Mouse (Mus musculus) megakaryocyte-erythroid progenitor cell, adult 5 weeks (primary cell): ENCODE data around the gene Rfpl4. TPM values are rescaled to one million over a fixed set of nuclear protein-coding genes. Genes with fewer than 3 reads are reported as not detected.

Experiments
- polyA plus RNA-seq: library from polyadenylated mRNA; stranded (reverse); fragments of >175 nt; gene quantifications from 2 replicates; pipeline ENCODE4 v1.2.3, GENCODE M21; 2012

Gene Rfpl4
- not detected in 2 replicates for polyA plus RNA-seq

GRCm38 (mm10) chr7:5116850-5117249 lies at the start of gene Rfpl4:
Rfpl4 (minus strand) TSS chr7:5116950.

DNA sequence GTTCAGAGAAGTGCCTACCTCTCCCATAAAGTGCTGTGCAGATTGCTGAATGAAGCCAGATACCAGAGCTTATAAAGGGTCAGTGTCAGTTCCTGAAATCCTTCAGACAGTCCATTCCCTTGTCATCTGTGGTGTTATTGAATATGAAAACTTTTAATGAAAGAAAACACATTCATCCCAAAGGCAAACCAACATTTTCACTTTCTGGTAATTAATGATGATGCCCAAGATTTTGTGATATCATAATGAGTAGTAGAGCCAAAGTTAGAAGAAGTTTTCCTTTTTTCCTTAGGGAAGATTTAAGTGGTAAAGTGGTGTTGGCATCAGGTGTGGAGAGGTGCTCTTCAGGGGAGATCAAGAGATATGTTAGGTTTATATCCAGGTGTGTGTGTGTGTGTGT lies 32.8 kb upstream of the Rfpl4 start, which contains the start of gene Vmn1r55:
TSS of gene Vmn1r55 (minus strand) at position 101 of the 400 bp plus-strand sequence.

DNA sequence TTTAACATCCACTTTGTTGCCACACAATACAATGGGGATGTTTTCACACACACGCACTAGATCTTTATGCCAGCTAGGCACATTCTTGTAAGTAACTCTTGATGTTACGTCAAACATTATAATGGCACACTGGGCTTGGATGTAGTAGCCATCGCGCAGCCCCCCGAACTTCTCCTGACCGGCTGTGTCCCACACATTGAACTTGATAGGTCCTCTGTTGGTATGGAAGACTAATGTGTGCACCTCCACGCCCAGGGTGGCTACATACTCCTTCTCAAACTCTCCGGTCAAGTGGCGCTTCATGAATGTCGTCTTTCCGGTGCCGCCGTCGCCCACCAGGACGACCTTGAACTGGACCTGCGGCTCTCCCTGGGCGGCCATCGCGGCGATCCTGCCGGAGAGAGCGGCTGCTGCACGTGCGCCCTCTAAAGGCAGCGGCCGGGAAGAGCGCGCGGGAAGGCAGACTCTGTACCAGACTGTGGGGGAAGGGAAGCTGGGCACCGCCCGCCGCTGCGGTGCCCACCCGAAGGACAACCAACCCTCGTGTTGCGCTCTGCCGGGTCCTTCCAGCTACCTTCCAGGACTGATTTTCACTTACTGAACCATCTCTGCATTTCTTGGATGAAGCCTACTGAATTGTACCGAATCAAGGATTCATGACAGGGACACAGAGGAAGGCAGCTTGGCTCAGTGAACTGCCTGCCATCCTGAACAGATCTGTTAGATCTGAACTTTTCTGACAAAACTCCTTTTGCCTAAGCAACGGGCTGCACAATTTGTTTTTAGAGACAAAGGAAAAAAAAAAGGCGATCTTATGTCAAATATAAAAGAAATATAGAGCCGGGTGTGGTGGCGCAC lies 9.0 kb upstream of the Rfpl4 start, which contains the start of gene Rasl2-9:
TSS of gene Rasl2-9 (minus strand) at position 402 of the 858 bp plus-strand sequence.

GRCm38 (mm10) chr7:5080010-5080751 lies 36.6 kb downstream of the Rfpl4 start, which contains the start of gene Epn1:
Epn1 (plus strand) TSS chr7:5080235.

DNA sequence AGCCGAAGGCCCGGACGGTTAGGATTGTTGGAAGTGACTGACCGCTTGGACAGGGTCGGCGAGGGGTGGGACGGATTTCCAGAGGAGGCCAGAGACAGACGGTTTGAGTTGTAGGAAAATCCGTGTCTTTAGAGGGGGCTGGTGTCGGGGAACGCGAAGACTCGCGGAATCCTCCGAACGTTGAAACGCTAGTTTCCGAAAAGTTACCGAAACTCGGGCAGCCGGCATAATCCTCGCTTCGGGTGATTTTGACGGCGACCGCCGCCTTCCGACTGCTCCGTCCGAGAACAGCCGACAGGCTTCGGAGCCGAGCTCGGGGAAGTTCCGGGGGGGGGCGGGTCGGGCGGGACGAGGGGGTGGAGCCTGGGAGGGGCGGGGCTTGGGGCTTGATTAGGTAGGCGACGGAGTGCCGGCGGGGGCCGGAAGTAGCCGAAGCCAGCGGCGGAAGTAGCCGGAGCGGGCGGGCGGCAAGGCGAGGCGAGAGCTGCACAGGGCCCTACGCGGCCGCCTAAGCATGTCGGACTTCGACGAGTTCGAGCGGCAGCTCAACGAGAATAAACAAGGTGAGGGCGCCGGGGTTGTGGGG lies 54.9 kb downstream of the Rfpl4 start, which contains the start of gene U2af2:
TSS of gene U2af2 (plus strand) at position 370 of the 586 bp plus-strand sequence.

Other genes with a start within 250 kb of the Rfpl4 start
- 7.7 and 11.8 TPM in 2 replicates for gene Isoc2b, start 246.7 kb downstream of the Rfpl4 start, polyA plus RNA-seq
- gene Isoc2a, start 239.8 kb downstream of the Rfpl4 start, polyA plus RNA-seq, result 27.0 and 29.3 TPM in 2 replicates
- gene Gm36210, start 210.4 kb downstream of the Rfpl4 start, polyA plus RNA-seq, result 0.09 and 0.28 TPM in 2 replicates
- gene Zfp628, start 201.7 kb downstream of the Rfpl4 start, polyA plus RNA-seq, result 76.1 and 85.0 TPM in 2 replicates
- gene Nat14, start 194.9 kb downstream of the Rfpl4 start, polyA plus RNA-seq, result 1.3 and 1.9 TPM in 2 replicates
- 0.08 and 0.10 TPM in 2 replicates for gene Ssc5d, start 191.2 kb downstream of the Rfpl4 start, polyA plus RNA-seq
- 0.04 and 0.17 TPM in 2 replicates for gene Sbk2, start 152.5 kb downstream of the Rfpl4 start, polyA plus RNA-seq
- not detected in 2 replicates for gene Sbk3, start 145.8 kb downstream of the Rfpl4 start, polyA plus RNA-seq
- 53.1 and 73.1 TPM in 2 replicates for gene Zfp579, start 120.8 kb downstream of the Rfpl4 start, polyA plus RNA-seq
- gene Zfp524, start 102.5 kb downstream of the Rfpl4 start, polyA plus RNA-seq, result 49.6 and 56.4 TPM in 2 replicates
- gene Fiz1, start 102.3 kb downstream of the Rfpl4 start, polyA plus RNA-seq, result 55.3 and 63.3 TPM in 2 replicates
- not detected in 2 replicates for gene Gm44973, start 101.5 kb downstream of the Rfpl4 start, polyA plus RNA-seq
- gene Zfp865, start 96.6 kb downstream of the Rfpl4 start, polyA plus RNA-seq, result 75.2 and 76.9 TPM in 2 replicates
- gene Ccdc106, start 96.4 kb downstream of the Rfpl4 start, polyA plus RNA-seq, result 0.83 and 1.2 TPM in 2 replicates
- gene 4632433K11Rik, start 82.8 kb downstream of the Rfpl4 start, polyA plus RNA-seq, result not detected in 2 replicates
- 1.3 and 2.7 TPM in 2 replicates for gene Zfp784, start 78.5 kb downstream of the Rfpl4 start, polyA plus RNA-seq
- 36.3 and 49.1 TPM in 2 replicates for gene Zfp580, start 65.4 kb downstream of the Rfpl4 start, polyA plus RNA-seq
- gene U2af2, start 54.8 kb downstream of the Rfpl4 start, polyA plus RNA-seq, result 486 and 623 TPM in 2 replicates
- 527 and 560 TPM in 2 replicates for gene Epn1, start 36.7 kb downstream of the Rfpl4 start, polyA plus RNA-seq
- 0.11 TPM in 1 of 2 replicates, not detected in the other for gene Rasl2-9, start 9.0 kb upstream of the Rfpl4 start, polyA plus RNA-seq
- gene Vmn1r55, start 32.7 kb upstream of the Rfpl4 start, polyA plus RNA-seq, result not detected in 2 replicates
- gene Vmn1r56, start 79.8 kb upstream of the Rfpl4 start, polyA plus RNA-seq, result not detected in 2 replicates
- gene Vmn1r57, start 101.5 kb upstream of the Rfpl4 start, polyA plus RNA-seq, result not detected in 2 replicates
- gene Gm5065, start 233.6 kb upstream of the Rfpl4 start, polyA plus RNA-seq, result not detected in 2 replicates
- not detected in 2 replicates for gene Nlrp2, start 234.1 kb upstream of the Rfpl4 start, polyA plus RNA-seq